Mouse (Mus musculus) G1E (cell line): ENCODE results near the gene Dclk2. TPM values are rescaled to one million over a fixed set of nuclear protein-coding genes. Genes with fewer than 3 reads are reported as not detected.
A peak's percentile ranks its signal among the peaks of the same experiment; 100 is the strongest.

Source experiments
- ATAC-seq: 2 replicates; pipeline ENCODE4 v1.8.0; 2016; ENCODE audit warnings: mild to moderate bottlenecking; ENCODE audit not compliant: insufficient number of reproducible peaks, poor library complexity, low FRiP score, severe bottlenecking; ENCODE audit errors: extremely low read depth
- DNase-seq: peaks from one replicate; pipeline ENCODE4 v3.0.0; 2012; ENCODE audit warnings: low spot score
- H3K27me3 ChIP-seq: 2 replicates; pipeline ENCODE4 v1.6.1; 2012; ENCODE audit warnings: mild to moderate bottlenecking, low read length, inconsistent platforms; ENCODE audit not compliant: insufficient read depth
- H3K36me3 ChIP-seq: replicated peaks from 2 replicates; pipeline ENCODE3; 2012; ENCODE audit warnings: mild to moderate bottlenecking, inconsistent platforms
- H3K4me1 ChIP-seq: 2 replicates; pipeline ENCODE4 v1.6.1; 2012; ENCODE audit warnings: low read depth, low read length, inconsistent platforms, mixed read lengths; ENCODE audit not compliant: insufficient read depth
- H3K4me3 ChIP-seq: 2 replicates; pipeline ENCODE4 v1.5.1; 2012; ENCODE audit warnings: low read depth, mild to moderate bottlenecking, inconsistent platforms, low read length, moderate library complexity, mixed read lengths
- H3K9me3 ChIP-seq: replicated peaks from 2 replicates; pipeline ENCODE4 v1.6.1; 2012; ENCODE audit warnings: inconsistent platforms
- CTCF ChIP-seq: IDR thresholded peaks from 2 replicates; pipeline ENCODE4 v1.5.1; 2012; ENCODE audit warnings: low read depth, low read length, inconsistent platforms, mixed read lengths
- GATA1 ChIP-seq: IDR thresholded peaks from 2 replicates; pipeline ENCODE4 v1.6.1; 2012; ENCODE audit warnings: borderline replicate concordance, low read length, inconsistent platforms, mixed read lengths
- GATA2 ChIP-seq: IDR thresholded peaks from 2 replicates; pipeline ENCODE4 v1.6.1; 2012; ENCODE audit warnings: low read depth, low read length, inconsistent platforms, borderline replicate concordance
- POLR2AphosphoS5 ChIP-seq: IDR thresholded peaks from 2 replicates; pipeline ENCODE4 v1.6.1; 2012; ENCODE audit warnings: low read depth, low read length, inconsistent platforms; ENCODE audit not compliant: insufficient replicate concordance
- TAL1 ChIP-seq: conservative IDR thresholded peaks from 2 replicates; pipeline ENCODE4 v1.6.1; 2012; ENCODE audit warnings: low read depth, low read length, inconsistent platforms, mixed read lengths
- polyA plus RNA-seq: library from polyadenylated mRNA; stranded (reverse); fragments of >175 nt; gene quantifications from 2 replicates; pipeline ENCODE4 v1.2.3, GENCODE M21; 2012
- total RNA-seq, 2 experiments: library from RNA; stranded (forward) in 1 of 2; stranded (reverse) in 1 of 2; fragments of 200-1000 nt in 1 of 2; fragments of >200 nt in 1 of 2; fragmentation: Nextera tagmentation in 1 of 2; gene quantifications; 2 replicates each; pipeline ENCODE4 v1.2.3; 2014 to 2017

The Dclk2 gene
- total and polyA plus RNA-seq, 3 experiments, result 0.11 to 5.3 TPM; not detected in 1

- Histone ChIP-seq H3K27me3 (peaks cover 12% of the 10 kb centered on the region), H3K36me3 (no peaks in the 10 kb centered on the region), H3K9me3 (no peaks in the 10 kb centered on the region), H3K4me3 (no peak overlapping the region), H3K4me1 (peaks cover 4% of the 10 kb centered on the region)
- no peak for TF ChIP-seq TAL1
- DNase-seq, result no peak
- no peak for ATAC-seq
Observed at GRCm38 (mm10) chr3:86804265-86804664, 116.4 kb downstream of the Dclk2 start.

- DNase-seq, result no peak
- no peak for TF ChIP-seq TAL1
- TF ChIP-seq GATA2, result no peak
- no peak for TF ChIP-seq GATA1
- TF ChIP-seq POLR2AphosphoS5, result no peak
- no peak for TF ChIP-seq CTCF
- H3K4me3 ChIP-seq, result no peak overlapping the region
- no peak for ATAC-seq
- peaks cover 19% of the 10 kb centered on the region for H3K27me3 ChIP-seq
- no peaks in the 10 kb centered on the region for H3K9me3 ChIP-seq
- H3K36me3 ChIP-seq, result no peaks in the 10 kb centered on the region
- peaks cover 11% of the 10 kb centered on the region for H3K4me1 ChIP-seq
Observed at GRCm38 (mm10) chr3:86802825-86803224, 117.8 kb downstream of the Dclk2 start.

GRCm38 (mm10) chr3:86800841-86801240 lies 119.8 kb downstream of the Dclk2 start:
- TF ChIP-seq POLR2AphosphoS5, result no peak
- no peak for TF ChIP-seq GATA2
- TF ChIP-seq CTCF, result no peak
- TF ChIP-seq TAL1, result no peak
- TF ChIP-seq GATA1, result no peak
- H3K36me3 ChIP-seq, result no peaks in the 10 kb centered on the region
- no peak overlapping the region for H3K4me3 ChIP-seq
- no peak for DNase-seq
- no peaks in the 10 kb centered on the region for H3K9me3 ChIP-seq
- peaks cover 21% of the 10 kb centered on the region for H3K27me3 ChIP-seq
- peaks cover 20% of the 10 kb centered on the region for H3K4me1 ChIP-seq
- ATAC-seq, result no peak

- Histone ChIP-seq H3K27me3 (peaks cover 17% of the 10 kb centered on the region), H3K4me1 (peaks cover 20% of the 10 kb centered on the region), H3K9me3 (no peaks in the 10 kb centered on the region), H3K4me3 (no peak overlapping the region), H3K36me3 (no peaks in the 10 kb centered on the region)
- no peak for DNase-seq
- ATAC-seq, result no peak
- no peak for TF ChIP-seq GATA2
- no peak for TF ChIP-seq TAL1
- TF ChIP-seq CTCF, result no peak
- no peak for TF ChIP-seq POLR2AphosphoS5
- TF ChIP-seq GATA1, result no peak
Observed at GRCm38 (mm10) chr3:86799041-86799440, 121.6 kb downstream of the Dclk2 start.

- no peak for DNase-seq
- TF ChIP-seq POLR2AphosphoS5 (no peak), GATA1 (no peak), GATA2 (no peak), TAL1 (no peak), CTCF (no peak)
- H3K36me3 ChIP-seq, result no peaks in the 10 kb centered on the region
Observed at GRCm38 (mm10) chr3:86797871-86798460, 122.7 kb downstream of the Dclk2 start.

GRCm38 (mm10) chr3:86796716-86797115 lies 123.9 kb downstream of the Dclk2 start:
- H3K4me1 ChIP-seq, result peaks cover 18% of the 10 kb centered on the region
- DNase-seq, result peak; percentile 26
- peaks cover 21% of the 10 kb centered on the region for H3K27me3 ChIP-seq
- no peaks in the 10 kb centered on the region for H3K9me3 ChIP-seq
- no peak for ATAC-seq
- no peaks in the 10 kb centered on the region for H3K36me3 ChIP-seq
- TF ChIP-seq CTCF (peak; percentile 64), TAL1 (no peak), GATA2 (no peak), GATA1 (no peak), POLR2AphosphoS5 (no peak)
- H3K4me3 ChIP-seq, result no peak overlapping the region

More at GRCm38 (mm10) chr3:86797871-86798460, 122.7 kb downstream of the Dclk2 start:
- no peak for ATAC-seq
- Histone ChIP-seq H3K4me3 (no peak overlapping the region), H3K9me3 (no peaks in the 10 kb centered on the region), H3K4me1 (peaks cover 20% of the 10 kb centered on the region), H3K27me3 (peaks cover 17% of the 10 kb centered on the region)

- ATAC-seq, result no peak
- Histone ChIP-seq H3K27me3 (peaks cover 24% of the 10 kb centered on the region), H3K4me3 (no peak overlapping the region), H3K9me3 (no peaks in the 10 kb centered on the region), H3K4me1 (peaks cover 13% of the 10 kb centered on the region), H3K36me3 (no peaks in the 10 kb centered on the region)
- TF ChIP-seq GATA2, result no peak
- DNase-seq, result no peak
Observed at GRCm38 (mm10) chr3:86793720-86794191, 126.9 kb downstream of the Dclk2 start.
